Mouse (Mus musculus) olfactory bulb, adult 2 months (tissue): ENCODE results near the gene Fgfr2. TPM values are rescaled to one million over a fixed set of nuclear protein-coding genes. Genes with fewer than 3 reads are reported as not detected.

Experiments used
- H3K27ac ChIP-seq: fragments of 200-500 bp; 2 replicates; pipeline ENCODE4 v1.5.1; 2012; ENCODE audit warnings: low read depth, low read length; ENCODE audit not compliant: insufficient read depth
- H3K4me1 ChIP-seq: fragments of 200-500 bp; 2 replicates; pipeline ENCODE4 v1.6.1; 2012; ENCODE audit warnings: low read length; ENCODE audit not compliant: control insufficient read depth, insufficient read depth
- H3K4me3 ChIP-seq: fragments of 200-500 bp; 2 replicates; pipeline ENCODE4 v1.5.1; 2012; ENCODE audit warnings: mild to moderate bottlenecking, low read depth, low read length, moderate library complexity; ENCODE audit not compliant: insufficient read depth
- CTCF ChIP-seq: fragments of 200-500 bp; IDR thresholded peaks from 2 replicates; pipeline ENCODE4 v1.5.1; 2012; ENCODE audit warnings: low read depth, mild to moderate bottlenecking, low read length, moderate library complexity; ENCODE audit not compliant: insufficient read depth
- POLR2A ChIP-seq: fragments of 200-500 bp; IDR thresholded peaks from 2 replicates; pipeline ENCODE4 v1.6.1; 2012; ENCODE audit warnings: mild to moderate bottlenecking, low read depth, low read length, moderate library complexity; ENCODE audit not compliant: insufficient read depth
- WGBS: fragments of 180-500 bp; shearing (Covaris S2); methylation state at CpG from one replicate; pipeline ENCODE4 v1.1.7; 2018; 5-methylcytosine and 5-hydroxymethylcytosine counted together
- polyA plus RNA-seq: library from polyadenylated mRNA; stranded (reverse); fragments of >200 nt; gene quantifications from 2 replicates; pipeline ENCODE4 v1.2.4, GENCODE M21; 2012; ENCODE audit warnings: low replicate concordance; ENCODE audit not compliant: missing spikeins, insufficient read depth, insufficient read length

The Fgfr2 gene
- polyA plus RNA-seq, 1 experiment, result not detected

DNA sequence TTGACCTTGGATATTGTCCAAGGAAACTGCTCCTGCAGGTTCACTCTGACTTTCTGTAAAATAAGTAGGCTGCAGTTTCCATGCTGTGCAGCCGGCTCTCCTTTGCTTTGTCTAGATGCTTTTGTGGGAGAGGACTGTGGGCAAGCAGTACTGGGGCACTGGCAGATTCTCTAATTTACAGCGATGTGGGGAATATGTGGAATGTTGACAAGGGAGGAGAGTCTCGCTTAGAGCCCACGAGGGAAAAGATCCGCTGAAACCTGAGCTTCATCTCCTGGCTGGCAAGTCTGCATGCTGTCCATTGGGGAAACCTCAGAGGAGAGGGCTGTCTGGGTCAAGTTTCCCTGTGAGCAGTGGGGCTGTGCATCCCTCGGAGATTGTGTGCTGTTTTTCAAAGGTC lies 2485.3 kb downstream of the Fgfr2 start:
- no peak overlapping the region for H3K27ac ChIP-seq
- TF ChIP-seq CTCF, result no peak
- TF ChIP-seq POLR2A, result no peak
- H3K4me1 ChIP-seq, result no peaks in the 10 kb centered on the region
- no peak overlapping the region for H3K4me3 ChIP-seq
- WGBS, result 64% methylated on average over 6 of the region's 6 CpGs

DNA sequence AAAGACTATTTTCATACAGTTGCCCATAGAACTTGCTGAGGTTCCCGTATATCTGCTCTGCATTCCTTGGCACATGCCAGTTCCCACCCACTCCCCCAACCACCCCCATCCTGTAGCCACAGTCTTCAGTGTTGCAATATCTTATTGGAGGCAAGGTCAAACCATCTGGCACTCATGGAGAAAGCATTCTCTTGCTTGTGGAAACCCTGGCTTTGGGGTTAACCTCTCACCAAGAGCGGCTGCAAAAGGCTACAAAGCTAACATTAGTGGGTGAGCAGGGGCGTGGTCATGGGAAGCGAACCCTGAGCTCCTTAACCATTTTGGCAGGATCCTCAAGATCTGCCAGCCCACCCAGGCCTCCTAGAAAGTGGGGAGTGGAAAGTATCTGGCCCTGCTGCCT lies 2486.2 kb downstream of the Fgfr2 start:
- peaks cover 2% of the 10 kb centered on the region for H3K4me1 ChIP-seq
- WGBS, result 93% methylated on average over 4 of the region's 4 CpGs
- H3K27ac ChIP-seq, result no peak overlapping the region
- TF ChIP-seq POLR2A, result no peak
- no peak for TF ChIP-seq CTCF
- H3K4me3 ChIP-seq, result no peak overlapping the region

DNA sequence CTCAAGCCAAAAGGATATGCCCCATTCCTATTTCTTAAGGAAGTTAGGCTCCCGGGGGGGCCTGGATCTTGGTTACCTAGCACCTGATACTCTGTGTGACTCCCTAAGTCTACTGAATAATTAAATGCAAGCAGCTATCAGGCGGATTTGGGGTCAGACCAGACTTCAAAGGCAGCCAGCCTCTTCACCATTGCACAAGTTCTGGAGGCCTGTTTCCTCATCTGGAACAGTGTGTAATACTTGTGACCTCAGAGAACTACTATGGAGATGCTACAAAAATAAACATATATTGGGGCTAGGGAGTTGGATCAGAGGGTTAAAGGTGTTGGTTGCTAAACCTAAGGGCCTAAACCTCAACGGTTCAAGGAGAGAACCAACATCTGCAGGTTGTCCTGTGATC lies 2486.9 kb downstream of the Fgfr2 start:
- no peak overlapping the region for H3K4me3 ChIP-seq
- no peak for TF ChIP-seq CTCF
- TF ChIP-seq POLR2A, result no peak
- H3K4me1 ChIP-seq, result peaks cover 8% of the 10 kb centered on the region
- WGBS, result 94% methylated on average over 3 of the region's 3 CpGs
- no peak overlapping the region for H3K27ac ChIP-seq

DNA sequence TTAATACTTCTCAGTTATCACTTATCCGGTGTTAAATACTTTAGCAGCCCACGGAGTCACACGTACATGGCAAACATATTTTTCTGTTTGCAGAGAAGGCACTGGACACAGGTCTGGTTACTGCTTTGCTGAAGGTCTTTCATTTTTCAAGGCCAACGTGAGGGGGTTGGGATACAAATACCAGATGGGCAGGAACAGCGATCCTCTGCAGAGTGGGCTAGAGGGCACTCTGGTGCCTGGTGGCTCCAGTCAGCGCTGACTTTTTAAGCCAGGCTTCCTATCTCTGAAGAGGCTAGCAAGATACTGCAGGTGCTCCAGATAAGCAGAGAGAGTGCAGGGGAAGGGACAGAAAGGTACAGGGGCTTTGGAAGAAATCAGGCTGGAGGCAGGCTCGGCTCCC lies 2487.9 kb downstream of the Fgfr2 start:
- H3K4me1 ChIP-seq, result peaks cover 8% of the 10 kb centered on the region
- WGBS, result 73% methylated on average over 7 of the region's 7 CpGs
- no peak overlapping the region for H3K4me3 ChIP-seq
- no peak overlapping the region for H3K27ac ChIP-seq
- TF ChIP-seq POLR2A, result no peak
- TF ChIP-seq CTCF, result no peak

DNA sequence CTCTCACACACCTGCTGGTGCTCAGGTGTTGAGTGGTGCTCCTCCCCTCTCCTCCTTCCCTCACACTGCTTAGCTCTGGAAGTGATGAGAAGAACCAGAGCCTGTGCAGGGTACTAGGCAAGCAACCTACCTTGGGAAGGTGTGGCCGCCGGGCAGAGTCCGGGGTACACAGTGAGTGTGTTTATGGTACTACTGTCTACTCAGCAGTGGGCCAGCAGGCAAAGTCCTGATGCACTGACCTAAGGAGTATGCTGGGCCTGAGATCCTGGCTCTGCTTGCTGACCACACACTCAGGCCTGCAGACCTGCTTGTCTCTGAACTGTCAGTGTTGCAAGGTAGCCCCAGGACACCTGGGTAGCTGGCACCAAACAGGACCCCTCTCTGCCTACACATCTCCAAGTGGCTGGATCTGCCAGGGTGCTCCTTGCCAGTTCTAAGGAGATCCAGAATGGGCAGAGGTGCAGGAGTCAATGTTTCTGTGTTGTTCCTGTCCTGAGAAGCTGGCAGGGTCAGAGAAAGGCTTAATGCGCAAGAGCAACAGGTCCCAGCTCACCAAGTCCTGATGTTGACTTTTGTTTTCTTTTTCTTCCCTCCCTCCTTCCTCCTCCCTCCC lies 2488.8 kb downstream of the Fgfr2 start:
- H3K4me3 ChIP-seq, result no peak overlapping the region
- H3K27ac ChIP-seq, result no peak overlapping the region
- peaks cover 10% of the 10 kb centered on the region for H3K4me1 ChIP-seq
- 97% methylated on average over 4 of the region's 4 CpGs for WGBS
- TF ChIP-seq CTCF, result no peak
- no peak for TF ChIP-seq POLR2A

DNA sequence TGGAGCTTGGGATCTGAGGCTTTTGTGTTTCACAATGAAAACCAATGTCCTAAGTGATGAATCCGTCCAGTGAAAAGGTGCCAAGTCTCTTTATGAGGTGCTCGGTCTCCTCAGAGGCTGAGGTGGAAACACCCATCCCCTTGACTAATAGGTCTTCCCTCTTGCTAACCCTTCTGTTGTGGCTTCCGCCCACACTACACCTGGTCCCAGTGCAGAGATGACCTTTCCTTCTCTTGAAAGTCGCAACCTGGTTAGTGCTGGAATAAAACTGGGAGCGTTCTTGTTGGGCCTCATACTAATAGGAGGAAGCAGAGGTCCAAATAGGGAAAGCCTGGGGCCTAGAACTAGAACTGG lies 2490.8 kb downstream of the Fgfr2 start:
- H3K4me3 ChIP-seq, result no peak overlapping the region
- 97% methylated on average over 5 of the region's 5 CpGs for WGBS
- no peak overlapping the region for H3K27ac ChIP-seq
- no peak for TF ChIP-seq CTCF
- no peak for TF ChIP-seq POLR2A
- peaks cover 12% of the 10 kb centered on the region for H3K4me1 ChIP-seq

DNA sequence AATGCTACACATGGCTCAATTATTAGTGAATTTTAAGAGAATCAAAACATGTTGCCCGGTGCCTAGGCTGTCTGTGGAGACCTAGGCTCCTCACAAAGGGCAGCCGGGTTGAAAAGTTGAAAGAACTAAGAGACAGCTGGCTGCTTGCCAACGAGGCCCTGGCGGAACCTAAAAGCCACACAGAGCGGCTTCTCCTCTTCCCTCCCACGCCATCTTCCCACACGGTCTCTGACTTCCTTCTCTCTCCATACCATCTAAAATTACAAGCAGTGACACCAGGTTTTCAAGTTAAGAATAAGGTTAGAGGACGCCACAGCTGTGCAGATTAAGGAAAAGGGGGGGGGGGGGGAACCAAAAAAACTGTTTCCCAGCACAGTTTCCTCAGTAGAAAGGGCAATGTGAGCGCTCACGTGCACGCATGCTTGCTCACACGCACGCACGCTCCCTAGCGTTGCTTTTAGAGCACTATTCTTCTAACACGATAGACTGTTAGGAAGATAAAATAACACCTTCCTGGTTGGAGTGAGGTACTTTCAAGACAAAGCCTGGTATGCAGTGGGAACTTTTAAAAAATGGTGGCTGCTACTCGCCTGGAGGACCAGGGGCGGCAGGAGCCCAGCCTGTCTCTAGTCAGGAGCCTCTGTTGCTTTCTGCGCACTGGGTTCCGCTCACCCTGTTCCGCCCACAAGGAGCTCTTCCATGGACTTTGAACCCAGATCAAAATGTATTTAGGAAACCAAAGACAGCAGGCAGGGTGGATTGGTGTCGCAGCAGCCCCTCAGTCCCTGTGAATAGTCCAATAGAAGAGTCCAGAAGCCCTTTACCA lies 2491.4 kb downstream of the Fgfr2 start:
- 33% methylated on average over 22 of the region's 22 CpGs for WGBS
- TF ChIP-seq POLR2A, result no peak
- no peak for TF ChIP-seq CTCF
- Histone ChIP-seq H3K27ac (no peak overlapping the region), H3K4me3 (no peak overlapping the region), H3K4me1 (peaks cover 12% of the 10 kb centered on the region)

DNA sequence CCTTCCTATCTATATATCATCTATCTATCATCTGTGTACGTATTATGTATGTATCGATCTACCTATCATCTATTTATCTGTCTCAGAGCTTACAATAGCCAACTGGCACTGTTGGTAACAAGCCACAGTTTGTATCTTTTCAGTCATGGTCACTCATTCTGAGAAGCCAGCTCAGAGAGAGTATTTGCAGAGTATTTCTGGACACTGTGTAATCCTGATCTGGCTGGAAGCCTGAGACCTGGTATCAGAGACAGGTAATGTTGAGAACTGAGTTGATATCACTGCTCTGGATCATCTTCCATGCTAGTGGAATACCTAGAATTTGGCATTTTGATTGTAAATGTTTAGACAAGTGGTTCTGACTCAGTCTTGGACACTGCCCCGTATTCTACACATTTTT lies 2492.2 kb downstream of the Fgfr2 start:
- WGBS, result 96% methylated on average over 3 of the region's 3 CpGs
- Histone ChIP-seq H3K27ac (no peak overlapping the region), H3K4me1 (peaks cover 12% of the 10 kb centered on the region), H3K4me3 (no peak overlapping the region)
- TF ChIP-seq CTCF (no peak), POLR2A (no peak)

DNA sequence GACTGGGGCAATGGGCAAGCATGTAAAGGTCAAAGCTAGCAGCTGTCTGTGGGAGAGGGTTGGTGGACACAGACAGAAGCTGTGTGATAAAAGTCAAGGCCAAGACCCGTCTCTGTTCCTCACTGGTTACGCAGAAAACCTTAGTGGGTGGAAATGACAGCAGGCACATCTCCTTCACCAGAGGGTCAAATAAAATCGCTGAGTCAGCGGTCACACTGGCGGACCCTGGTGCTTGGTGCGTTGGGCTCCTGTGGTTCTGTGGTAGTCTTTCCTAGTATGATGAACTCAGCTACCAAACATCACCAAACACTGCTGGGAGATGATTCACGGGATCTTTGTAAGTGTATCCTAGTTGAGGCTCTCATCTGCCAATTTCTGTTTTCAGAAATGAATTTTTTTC lies 2493.2 kb downstream of the Fgfr2 start:
- H3K4me3 ChIP-seq, result no peak overlapping the region
- TF ChIP-seq POLR2A, result no peak
- TF ChIP-seq CTCF, result no peak
- 93% methylated on average over 7 of the region's 7 CpGs for WGBS
- H3K27ac ChIP-seq, result no peak overlapping the region
- peaks cover 12% of the 10 kb centered on the region for H3K4me1 ChIP-seq
